Mouse (Mus musculus) layer of hippocampus, postnatal 14 days (tissue): Measurements from ENCODE around the gene Pcbp1. TPM values are rescaled to one million over a fixed set of nuclear protein-coding genes. Genes with fewer than 3 reads are reported as not detected.
"Not testable (repeated sequence)": the region's sequence is repeated elsewhere in the genome, so short reads cannot be mapped to it uniquely, and the experiment has no call there.

ENCODE experiments used
- DNase-seq, 2 experiments: peaks; one replicate each; pipeline ENCODE4 v3.0.0; 2021 to 2022; ENCODE audit warnings: low spot score in 2 of 2, mixed read lengths in 1 of 2
- long read RNA-seq, 2 experiments: library from polyadenylated mRNA; stranded (forward); transcript quantifications; one replicate each; pipeline ENCODE4 v2.0.0; 2021
- total RNA-seq, 2 experiments: library from RNA; stranded (reverse); gene quantifications; 2 replicates each; pipeline ENCODE4 v1.2.3; 2021

The Pcbp1 gene
- 100 to 1,000 TPM; 176 to 183 TPM for total RNA-seq
- long read RNA-seq, experiment 1, transcript Pcbp1-201 (1 exons, 1,830 nt), result major isoform, 163 of 163 reads
- long read RNA-seq, experiment 1, partial matches to known transcripts, result 0 of 163 reads
- long read RNA-seq, experiment 1, other reads (novel, unspliced or antisense), result 0 of 163 reads
- long read RNA-seq, experiment 2, transcript Pcbp1-201 (1 exons, 1,830 nt), result major isoform, 231 of 234 reads
- long read RNA-seq, experiment 2, partial matches to known transcripts, result 0 of 234 reads
- long read RNA-seq, experiment 2, other reads (novel, unspliced or antisense), result 3 of 234 reads

DNA sequence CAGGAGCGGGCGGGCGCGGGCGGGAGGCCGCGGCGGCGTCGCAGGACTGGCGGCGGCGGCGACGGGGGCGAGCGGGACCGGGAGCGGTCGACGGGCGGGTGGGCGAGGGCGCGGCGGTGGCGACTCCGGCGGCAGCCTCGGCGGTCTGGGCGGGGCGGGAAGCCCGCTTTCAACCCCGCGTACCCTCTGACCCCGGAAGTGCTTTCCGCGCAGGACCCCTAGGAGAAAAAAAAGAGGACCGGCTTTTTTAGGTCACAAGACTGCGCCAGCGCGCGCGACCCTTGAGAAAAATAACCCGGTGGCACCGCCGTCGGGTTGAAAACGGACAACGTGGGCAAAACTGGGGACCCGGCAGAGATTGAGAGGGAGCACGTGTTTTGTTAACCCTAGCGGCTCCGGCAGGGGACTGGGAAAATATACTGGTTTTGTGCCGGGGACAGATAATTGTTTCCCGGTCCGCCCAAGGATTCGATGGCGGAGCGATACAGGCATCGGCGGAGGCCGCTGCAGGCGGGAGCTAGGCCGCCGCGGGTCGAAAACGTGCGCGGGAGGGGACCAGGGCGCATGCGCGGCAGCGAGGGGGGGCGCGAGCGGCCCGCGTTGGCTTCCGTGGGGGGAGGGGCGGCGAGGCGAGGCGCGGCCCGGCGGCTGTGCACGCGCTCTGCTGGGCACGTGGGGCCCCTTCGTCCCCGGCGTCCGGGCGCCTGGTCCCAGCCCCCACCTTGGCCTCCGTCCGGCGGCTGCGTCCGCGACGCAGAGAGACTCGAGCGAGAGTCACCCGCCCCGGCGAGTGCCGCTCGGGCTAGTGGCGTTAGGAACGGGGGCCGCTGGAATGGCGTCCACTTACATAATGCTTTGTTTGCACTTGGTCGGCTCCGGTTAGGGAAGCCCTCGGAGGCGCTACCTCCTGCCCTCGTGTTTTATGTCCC, at the start of gene Pcbp1:
Gene Pcbp1 (minus strand): TSS at position 290 of the 929 bp plus-strand sequence.
- DNase-seq, result peak; percentile 96 to 97

GRCm38 (mm10) chr6:86574495-86574894, 48.4 kb upstream of the Pcbp1 start:
- no peak for DNase-seq

DNA sequence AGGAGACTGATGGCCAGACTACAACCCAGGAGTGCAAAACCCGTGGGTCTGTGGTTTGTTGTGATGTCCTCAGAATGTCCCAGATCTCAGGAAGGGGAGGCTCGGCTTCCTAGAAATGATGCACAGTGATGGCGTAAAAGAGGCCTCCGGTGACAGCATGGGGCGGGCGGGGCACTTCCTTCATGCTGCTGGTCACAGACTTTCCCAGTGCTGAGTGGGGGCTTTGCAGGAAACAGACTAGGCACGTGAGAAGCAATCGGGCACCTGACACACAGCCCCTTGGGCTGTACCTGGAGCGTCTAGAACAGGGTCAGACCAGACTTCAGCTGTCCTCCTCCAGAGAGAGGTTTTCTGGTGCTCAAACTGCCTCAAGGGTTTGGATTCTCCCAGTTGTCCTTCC, 44.7 kb upstream of the Pcbp1 start:
- no peak for DNase-seq

- no peak for DNase-seq
Observed at GRCm38 (mm10) chr6:86569461-86569820, 43.3 kb upstream of the Pcbp1 start.

GRCm38 (mm10) chr6:86568816-86569460, 42.8 kb upstream of the Pcbp1 start:
- no peak for DNase-seq

GRCm38 (mm10) chr6:86565782-86566181, 39.7 kb upstream of the Pcbp1 start:
- DNase-seq, result no peak

- not testable (repeated sequence) for DNase-seq
Observed at GRCm38 (mm10) chr6:86557182-86557581, 31.1 kb upstream of the Pcbp1 start.

DNA sequence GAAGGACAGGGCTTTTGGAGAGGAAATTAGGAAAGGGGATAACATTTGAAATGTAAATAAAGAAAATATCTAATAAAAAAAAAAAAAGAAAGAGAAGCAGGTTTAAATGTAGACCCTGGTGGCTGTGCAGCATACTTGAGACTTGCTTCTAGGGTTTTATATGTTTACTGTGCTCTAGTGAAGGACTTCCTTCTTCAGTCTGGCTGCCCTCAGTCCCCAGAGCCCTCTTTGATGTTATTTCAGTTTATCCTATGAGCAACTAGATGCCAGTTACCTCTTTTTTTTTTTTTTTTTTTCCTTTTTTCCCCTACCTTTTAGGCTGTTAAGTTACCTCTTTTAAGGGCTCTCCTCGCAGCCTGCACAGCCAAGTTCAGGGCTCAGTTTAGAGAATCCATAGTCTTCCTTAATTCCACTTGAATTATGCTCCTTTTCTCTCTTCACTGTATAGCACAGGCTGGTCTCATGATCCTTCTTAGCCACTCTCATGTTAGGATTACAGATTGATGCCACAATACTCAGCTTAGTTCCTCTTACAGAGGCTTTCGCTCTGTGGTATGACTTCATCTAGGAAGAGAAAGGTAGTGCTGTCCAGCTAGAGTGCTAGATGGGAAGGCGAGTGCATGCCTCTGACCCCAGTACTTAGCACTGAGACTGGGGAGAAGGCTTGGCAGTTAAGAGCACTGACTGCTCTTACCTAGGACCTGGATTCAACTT, 30.4 kb upstream of the Pcbp1 start:
- DNase-seq, result no peak

DNA sequence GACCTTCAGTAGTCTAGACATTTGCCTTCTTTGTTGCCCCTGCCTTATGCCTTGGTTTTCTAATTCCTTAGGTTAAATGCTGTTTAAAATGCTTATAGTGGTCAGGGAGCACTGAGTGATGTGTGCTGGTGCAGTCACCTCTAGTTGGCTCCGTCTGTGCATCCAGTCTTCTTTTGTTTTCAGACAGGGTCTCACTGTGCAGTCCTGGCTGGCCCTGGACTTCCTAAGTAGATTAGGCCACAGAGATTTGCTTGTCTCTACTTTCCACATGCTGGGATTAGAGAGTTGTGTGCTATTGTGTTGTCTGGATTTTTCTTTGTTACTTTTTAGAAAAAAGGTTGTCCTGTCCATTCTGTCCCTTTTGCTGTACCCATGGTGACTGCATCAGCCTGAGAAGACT, 24.5 kb upstream of the Pcbp1 start:
- no peak for DNase-seq

DNA sequence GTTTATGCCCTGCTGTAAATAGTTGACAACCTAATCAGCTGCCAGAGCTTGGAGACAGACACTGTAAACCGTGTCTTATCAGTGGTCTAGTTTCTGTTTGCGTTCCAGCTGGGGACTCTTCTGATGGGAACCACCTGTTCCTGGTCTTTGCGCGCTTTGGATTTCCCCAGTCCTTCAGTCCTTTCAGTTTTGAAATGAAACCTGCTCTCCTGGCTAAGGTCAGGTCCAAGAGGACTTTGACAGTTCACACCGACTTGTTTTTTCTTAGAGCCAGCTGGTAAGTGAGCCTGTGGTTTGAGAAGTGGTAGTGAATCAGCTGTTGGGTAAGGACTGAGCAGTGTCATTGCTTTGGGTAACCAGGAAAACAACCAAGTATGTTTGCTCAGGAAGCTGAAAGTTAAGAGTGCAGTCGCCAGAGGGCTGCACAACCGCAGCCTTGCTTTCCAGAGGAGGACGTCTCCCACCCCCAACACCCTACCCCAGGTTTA, 21.8 kb upstream of the Pcbp1 start:
- DNase-seq, result no peak

GRCm38 (mm10) chr6:86547228-86547755, 21.2 kb upstream of the Pcbp1 start:
- no peak for DNase-seq

DNA sequence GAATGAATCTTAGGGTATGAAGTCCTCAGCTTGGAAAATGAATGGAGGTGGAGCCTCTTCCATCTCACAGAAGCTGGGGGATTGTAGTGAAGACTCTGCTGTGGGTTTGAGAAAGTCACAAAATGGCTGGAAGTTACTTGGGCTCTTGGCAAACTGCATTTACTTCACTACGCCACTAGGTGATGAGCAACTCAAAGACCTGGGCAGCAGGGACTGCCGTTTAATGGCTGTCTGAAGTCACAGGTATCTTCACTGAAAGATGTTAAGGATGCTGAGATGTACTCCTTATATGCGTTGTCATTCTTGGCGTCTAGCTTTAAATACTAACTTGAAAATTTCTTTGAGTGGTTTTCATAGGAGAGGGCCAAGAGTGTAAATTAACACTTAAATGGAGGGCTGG, 19.1 kb upstream of the Pcbp1 start:
- no peak for DNase-seq

GRCm38 (mm10) chr6:86543869-86544268, 17.7 kb upstream of the Pcbp1 start:
- DNase-seq, result no peak

- DNase-seq, result no peak
Observed at GRCm38 (mm10) chr6:86543060-86543459, 16.9 kb upstream of the Pcbp1 start.

GRCm38 (mm10) chr6:86541650-86542049, 15.5 kb upstream of the Pcbp1 start:
- DNase-seq, result no peak

DNA sequence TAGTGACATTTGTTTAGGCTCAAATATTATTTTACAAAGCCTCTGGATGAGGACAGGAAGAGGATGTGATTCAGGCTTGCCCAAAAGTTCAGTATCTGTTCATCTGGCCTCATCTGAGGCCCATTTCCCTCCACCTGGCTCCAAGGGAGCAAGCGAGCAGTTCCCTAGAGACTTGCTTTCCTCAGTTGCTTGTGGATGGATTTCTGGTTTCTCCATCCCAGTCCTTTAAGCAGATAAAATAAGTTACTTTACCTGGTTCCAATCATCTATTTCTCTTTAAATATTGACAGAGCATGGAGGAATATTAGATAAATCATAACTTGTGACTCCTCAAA, 2.3 kb upstream of the Pcbp1 start:
- DNase-seq, result no peak

DNA sequence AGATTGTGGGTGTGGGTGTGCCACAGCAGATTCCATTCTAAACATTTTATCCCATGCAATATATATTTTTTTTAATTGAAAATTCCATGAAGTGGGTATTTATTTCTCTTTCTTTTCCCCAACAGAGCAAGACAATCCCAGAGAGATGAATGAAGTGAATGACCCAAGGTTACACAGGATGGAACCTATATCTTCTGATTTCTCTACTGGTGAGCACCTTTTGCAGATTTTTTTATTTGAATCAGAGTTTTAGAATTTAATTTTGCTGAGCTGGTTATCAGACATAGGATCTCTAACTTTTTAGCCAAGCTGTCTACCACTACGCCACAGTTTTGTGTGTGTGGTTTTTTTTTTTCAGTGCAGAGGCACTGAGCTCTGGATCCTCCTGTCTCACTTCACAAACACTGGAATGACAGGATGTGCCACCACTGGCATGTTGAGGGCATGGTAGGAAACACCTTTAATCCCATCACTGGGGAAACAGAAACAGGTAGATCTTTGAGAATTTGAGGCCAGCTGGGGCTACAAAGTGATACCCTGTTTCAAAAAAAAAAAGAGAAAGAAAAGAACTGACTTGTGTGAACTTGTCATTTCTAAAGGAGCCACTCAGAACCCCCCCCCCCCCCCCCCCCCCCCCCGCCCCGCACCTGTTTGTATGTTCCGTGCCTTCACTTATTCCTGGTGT, 1.8 kb upstream of the Pcbp1 start:
- no peak for DNase-seq

DNA sequence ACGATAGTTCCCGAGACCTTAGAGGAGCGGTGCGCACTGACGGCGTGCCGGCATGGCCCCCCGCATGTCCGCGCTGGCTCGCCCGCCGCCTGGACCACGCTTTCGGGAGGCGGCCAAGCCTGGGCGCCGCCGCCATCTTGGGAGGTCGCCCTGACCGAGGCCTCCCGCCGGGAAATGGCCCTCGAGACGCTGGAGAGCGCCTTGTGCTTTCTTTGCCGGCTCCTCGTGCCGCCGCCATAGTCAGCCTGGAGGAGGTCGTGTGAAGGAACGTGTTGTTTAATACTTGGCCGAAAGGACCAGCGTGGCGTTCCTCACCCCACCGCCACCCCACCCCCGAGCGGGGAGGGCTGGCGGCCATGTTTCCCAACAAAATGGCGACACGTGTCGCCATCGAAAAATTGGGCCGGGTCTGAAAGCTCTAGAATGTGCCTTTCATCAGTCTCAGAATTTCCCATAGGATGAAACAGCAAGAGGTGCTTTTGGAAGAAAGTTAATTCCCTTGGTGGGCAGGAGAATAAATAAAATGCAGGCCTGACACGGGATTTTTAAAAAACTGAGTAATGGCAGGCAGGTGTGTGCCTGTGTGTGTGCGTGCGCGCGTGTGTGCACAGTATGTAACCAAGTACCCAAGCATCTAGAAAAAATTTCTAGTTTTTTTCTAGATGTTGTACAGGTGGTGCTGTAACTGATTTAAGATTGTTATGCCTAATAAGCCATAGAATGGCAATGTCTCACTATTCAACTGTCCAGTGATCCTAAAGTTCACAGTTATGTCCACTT, 1.0 kb upstream of the Pcbp1 start:
- DNase-seq, result peak; percentile 81 to 93

DNA sequence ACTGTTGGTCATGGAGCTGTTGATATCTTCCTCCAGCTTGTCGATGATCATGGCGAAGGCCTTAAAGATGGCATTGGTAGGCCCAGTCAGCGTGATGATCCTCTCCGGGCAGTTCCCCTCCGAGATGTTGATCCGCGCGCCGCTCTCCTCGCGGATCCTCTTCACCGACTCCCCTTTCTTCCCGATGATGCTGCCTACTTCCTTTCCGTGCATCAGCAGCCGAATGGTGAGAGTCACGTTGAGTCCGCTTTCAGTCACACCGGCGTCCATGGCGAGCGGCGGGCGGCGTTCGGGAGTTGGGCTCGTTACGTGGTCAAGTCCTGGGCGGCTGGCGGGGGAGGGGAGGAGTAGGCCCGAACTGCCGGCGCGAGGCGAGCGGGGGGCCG, 482 bp downstream of the Pcbp1 start:
- DNase-seq, result peak; percentile 71 to 84
